Mouse (Mus musculus) left cerebral cortex, postnatal 25 days (tissue): ENCODE measurements around the gene Obsl1. TPM values are rescaled to one million over a fixed set of nuclear protein-coding genes. Genes with fewer than 3 reads are reported as not detected.

Experiments
- DNase-seq, 2 experiments: peaks; one replicate each; pipeline ENCODE4 v3.0.0; 2022; ENCODE audit warnings: low spot score in 2 of 2, mixed read lengths in 1 of 2
- intact Hi-C: fragments of 180-260 bp; cut with DNase I; formaldehyde crosslinking; loops from one replicate; pipeline ENCODE4 v1.15.1; 2025
- total RNA-seq, 2 experiments: library from RNA; stranded (reverse); gene quantifications; 2 replicates each; pipeline ENCODE4 v1.2.3; 2021

Gene Obsl1
- total RNA-seq, 2 experiments from 2014 or later, result 28.6 to 29.0 TPM

- intact Hi-C loops, result no loop called here
- DNase-seq, result no peak
These were observed 43.6 kb downstream of the Obsl1 start for GRCm38 (mm10) chr1:75462636-75463035.

GRCm38 (mm10) chr1:75460297-75460696 is 46.0 kb downstream of the Obsl1 start:
- intact Hi-C loops, result no loop called here
- DNase-seq, result no peak

- peak; percentile 71 to 87 for DNase-seq
- intact Hi-C loops, result no loop called here
These were observed 47.2 kb downstream of the Obsl1 start for GRCm38 (mm10) chr1:75458789-75459684.

- intact Hi-C loops, result no loop called here
- DNase-seq, result peak; percentile 68 to 71
These were observed 48.0 kb downstream of the Obsl1 start for GRCm38 (mm10) chr1:75458025-75458788.

- intact Hi-C loops, result no loop called here
- no peak for DNase-seq
These were observed 48.6 kb downstream of the Obsl1 start for GRCm38 (mm10) chr1:75457710-75458024.

- intact Hi-C loops, result no loop called here
- DNase-seq, result no peak
These were observed 49.3 kb downstream of the Obsl1 start for GRCm38 (mm10) chr1:75456746-75457564.

- intact Hi-C loops, result no loop called here
These were observed 50.3 kb downstream of the Obsl1 start for GRCm38 (mm10) chr1:75455948-75456347.

GRCm38 (mm10) chr1:75455433-75455832 is 50.8 kb downstream of the Obsl1 start:
- DNase-seq, result no peak
- intact Hi-C loops, result no loop called here

More at GRCm38 (mm10) chr1:75455948-75456347, 50.3 kb downstream of the Obsl1 start:
- no peak for DNase-seq

- no peak for DNase-seq
- intact Hi-C loops, result no loop called here
These were observed 54.4 kb downstream of the Obsl1 start for GRCm38 (mm10) chr1:75451900-75452299.

- intact Hi-C loops, result no loop called here
- no peak for DNase-seq
These were observed 55.8 kb downstream of the Obsl1 start, which contains the start of gene Asic4 for GRCm38 (mm10) chr1:75450314-75451005. Gene Asic4 (plus strand): TSS chr1:75450436.

GRCm38 (mm10) chr1:75449377-75450135 is 56.7 kb downstream of the Obsl1 start:
- intact Hi-C loops, result no loop called here
- no peak for DNase-seq

GRCm38 (mm10) chr1:75448937-75449336 is 57.3 kb downstream of the Obsl1 start:
- no peak for DNase-seq
- intact Hi-C loops, result no loop called here

- DNase-seq, result no peak
- intact Hi-C loops, result no loop called here
These were observed 58.2 kb downstream of the Obsl1 start for GRCm38 (mm10) chr1:75448052-75448431.

GRCm38 (mm10) chr1:75447265-75448051 is 58.8 kb downstream of the Obsl1 start:
- intact Hi-C loops, result no loop called here

GRCm38 (mm10) chr1:75446656-75447055 is 59.6 kb downstream of the Obsl1 start:
- intact Hi-C loops, result no loop called here
- no peak for DNase-seq

More at GRCm38 (mm10) chr1:75447265-75448051, 58.8 kb downstream of the Obsl1 start:
- peak in 1 of 2 experiments; percentile 37 for DNase-seq

GRCm38 (mm10) chr1:75445751-75446611 is 60.3 kb downstream of the Obsl1 start:
- intact Hi-C loops, result loop anchor here (2.0 kb wide), 1 partner anchor 21 kb away; no protein-coding TSS in a partner anchor
- peak; percentile 68 to 72 for DNase-seq
